Mouse (Mus musculus) monocyte, adult 2 months (primary cell): ENCODE data around the gene Klk8.

Source experiments
- DNase-seq, 2 experiments: peaks; one replicate each; pipeline ENCODE4 v3.0.0; 2022; ENCODE audit warnings: low spot score in 2 of 2, low read depth in 1 of 2

The Klk8 gene

DNA sequence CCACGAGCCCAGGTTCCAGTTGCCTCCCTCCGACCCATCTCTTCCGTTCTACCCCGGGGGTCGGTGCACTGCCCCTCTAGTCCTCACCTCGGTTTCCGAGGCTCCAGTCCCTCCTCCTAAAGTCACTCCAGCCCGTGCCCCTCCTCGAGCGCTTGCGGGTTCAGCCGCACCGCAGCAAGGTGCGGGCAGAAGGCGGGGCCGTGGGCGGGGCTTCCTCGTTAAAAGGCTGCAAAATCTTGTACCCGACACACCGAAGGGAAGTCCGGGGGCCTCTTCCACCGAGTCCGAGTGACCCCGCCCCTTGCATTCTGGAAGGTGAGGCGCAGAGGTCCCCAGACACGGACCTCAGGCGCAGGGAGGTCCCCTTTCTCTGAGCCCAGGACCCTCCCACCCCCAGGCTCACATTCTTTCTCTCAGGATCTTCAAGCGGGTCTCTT is at the start of gene Klk8:
Gene Klk8, plus strand, starts transcription at position 245 of the 437 bp plus-strand sequence.
- DNase-seq, result no peak

DNA sequence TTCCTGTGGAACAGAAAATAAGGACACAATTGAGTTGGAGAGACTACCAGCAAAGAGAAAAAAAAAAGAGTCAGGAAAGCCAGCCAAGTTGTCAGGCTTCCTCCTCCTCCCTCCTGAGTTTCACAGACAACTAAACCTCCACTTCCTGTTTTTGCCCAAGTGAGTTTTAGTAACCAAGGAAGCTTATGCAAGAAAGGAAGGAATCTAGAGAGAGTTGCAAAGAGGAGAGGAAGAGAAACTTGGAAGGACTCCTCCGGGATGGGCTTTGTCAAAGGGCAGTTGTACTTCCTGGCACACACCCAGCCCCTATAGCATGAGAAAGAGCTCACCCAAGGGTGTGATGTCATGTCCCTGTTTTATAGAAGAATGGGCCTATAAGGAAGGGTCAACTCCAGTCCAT is 49.6 kb upstream of the Klk8 start:
- peak; percentile 23 to 44 for DNase-seq

DNA sequence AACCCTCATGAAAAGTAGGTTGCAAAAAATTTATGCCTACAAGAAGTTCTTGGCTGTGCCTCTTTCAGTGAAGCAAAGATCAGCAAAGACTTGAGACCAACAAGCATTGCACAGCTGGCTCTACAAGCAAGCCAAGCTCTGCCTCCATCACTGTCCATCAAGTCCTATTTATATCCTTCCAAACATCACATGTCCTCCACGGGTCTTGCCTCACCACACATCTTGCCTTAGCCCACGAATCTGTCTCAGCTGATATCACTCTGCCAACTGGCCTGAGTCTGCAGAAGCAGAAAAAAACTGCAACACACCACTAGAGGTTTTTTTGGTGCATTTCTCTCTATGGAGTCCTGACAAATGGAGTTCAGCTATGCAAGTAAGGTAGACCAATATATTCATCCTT is 44.6 kb upstream of the Klk8 start:
- DNase-seq, result no peak

DNA sequence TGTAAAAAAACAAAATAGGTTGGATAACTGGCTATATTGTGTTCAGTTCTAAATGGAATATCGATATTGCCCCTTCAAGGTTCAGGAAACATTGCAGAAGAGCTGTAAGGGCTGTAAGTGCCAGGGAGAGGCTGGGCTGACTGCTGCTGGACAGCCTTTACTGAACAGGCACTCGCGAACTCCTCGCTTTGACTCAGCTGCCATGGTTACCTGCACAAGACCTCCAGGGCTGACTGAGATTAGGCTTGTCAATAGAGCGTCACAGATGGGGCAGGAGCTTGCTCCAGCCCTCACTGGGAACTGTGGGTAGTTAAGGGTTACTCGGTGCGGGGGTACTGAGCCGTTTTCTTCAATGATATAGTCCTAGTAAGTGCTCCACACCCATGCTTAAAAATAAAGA is 30.9 kb upstream of the Klk8 start:
- DNase-seq, result no peak

DNA sequence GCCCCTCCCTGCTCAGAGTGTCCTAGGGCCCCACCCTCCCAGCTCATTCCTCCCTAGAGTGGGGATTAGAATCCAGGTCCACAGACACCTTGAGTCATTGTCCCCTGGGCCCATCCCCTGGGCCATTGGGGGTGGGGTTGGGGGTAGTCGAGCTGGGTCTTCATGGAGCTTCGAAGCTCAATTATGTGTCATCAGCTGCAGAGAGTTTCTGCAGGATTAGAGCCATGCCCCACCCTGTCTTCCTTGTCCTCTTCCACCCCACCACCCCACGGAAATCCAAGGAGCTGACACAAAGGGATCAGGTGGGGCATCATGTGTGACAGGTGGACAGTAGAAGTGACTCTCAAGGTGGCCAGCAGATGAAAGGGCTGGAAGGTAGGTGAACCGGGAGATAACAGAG is 28.8 kb upstream of the Klk8 start, which contains the start of gene Klk12:
Gene Klk12, plus strand, starts transcription at position 301 of the 400 bp plus-strand sequence.
- peak in 1 of 2 experiments; percentile 0 for DNase-seq

DNA sequence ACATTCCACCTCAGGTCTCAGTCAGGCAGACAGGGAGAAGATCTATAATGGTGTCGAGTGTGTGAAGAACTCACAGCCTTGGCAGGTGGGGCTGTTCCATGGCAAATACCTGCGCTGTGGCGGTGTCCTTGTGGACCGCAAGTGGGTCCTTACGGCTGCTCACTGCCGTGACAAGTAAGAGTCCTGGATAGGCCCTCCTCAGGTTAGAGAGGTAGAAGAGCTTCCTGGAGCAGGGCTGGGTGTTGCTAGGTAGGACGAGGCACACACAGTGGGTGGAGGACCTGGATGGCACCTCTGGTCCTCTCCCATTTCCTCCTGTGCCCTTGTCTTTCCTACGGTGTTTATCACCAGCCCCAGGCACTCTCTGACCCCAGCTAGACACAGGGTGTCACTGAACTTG is 27.7 kb upstream of the Klk8 start:
- no peak for DNase-seq

DNA sequence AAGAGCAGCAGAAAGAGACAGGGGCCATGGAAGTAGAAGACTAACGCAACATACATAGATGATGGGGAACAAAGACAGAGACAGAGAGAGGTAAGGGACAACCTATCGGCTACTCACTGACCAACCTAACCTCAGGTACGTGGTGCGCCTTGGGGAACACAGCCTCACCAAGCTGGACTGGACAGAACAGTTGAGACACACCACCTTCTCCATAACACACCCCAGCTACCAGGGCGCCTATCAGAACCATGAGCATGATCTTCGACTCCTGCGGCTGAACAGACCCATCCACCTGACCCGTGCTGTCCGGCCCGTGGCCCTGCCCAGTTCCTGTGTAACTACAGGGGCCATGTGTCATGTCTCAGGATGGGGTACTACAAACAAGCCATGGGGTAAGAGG is 26.7 kb upstream of the Klk8 start:
- peak in 1 of 2 experiments; percentile 0 for DNase-seq

DNA sequence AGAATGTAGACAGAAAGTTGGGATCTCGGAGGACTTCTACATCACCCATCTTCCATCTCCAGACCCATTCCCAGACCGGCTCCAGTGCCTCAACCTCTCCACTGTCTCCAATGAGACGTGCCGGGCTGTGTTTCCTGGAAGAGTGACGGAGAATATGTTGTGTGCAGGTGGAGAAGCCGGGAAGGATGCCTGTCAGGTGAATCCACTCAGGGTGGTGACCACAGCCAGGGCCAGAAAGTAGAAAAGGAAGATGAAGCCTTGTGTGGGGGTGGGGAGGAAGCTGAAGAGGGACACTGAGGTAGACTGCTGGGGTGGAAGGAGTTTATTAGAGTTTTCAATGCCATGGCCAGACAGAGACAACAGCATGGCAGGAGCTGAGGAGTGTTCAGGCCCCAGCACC is 25.5 kb upstream of the Klk8 start:
- DNase-seq, result peak in 1 of 2 experiments; percentile 0

DNA sequence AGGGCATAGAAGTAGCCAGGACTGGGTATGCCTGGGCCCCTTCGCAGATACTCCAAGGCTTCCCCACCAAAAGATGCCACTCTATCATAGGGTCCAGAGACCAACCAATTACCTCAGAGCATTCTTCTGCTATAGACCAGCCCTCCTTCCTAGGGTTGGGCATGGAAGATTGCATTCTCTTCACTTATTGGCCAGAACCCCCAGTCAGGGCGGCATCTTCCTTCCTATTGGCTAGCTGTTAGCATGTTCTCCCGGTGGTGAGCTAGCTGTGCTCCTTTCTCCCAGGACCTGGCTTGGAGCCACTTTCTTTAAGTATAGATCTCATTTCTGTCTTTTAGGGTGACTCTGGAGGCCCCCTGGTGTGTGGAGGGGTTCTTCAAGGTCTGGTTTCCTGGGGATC is 24.5 kb upstream of the Klk8 start:
- DNase-seq, result peak in 1 of 2 experiments; percentile 0

DNA sequence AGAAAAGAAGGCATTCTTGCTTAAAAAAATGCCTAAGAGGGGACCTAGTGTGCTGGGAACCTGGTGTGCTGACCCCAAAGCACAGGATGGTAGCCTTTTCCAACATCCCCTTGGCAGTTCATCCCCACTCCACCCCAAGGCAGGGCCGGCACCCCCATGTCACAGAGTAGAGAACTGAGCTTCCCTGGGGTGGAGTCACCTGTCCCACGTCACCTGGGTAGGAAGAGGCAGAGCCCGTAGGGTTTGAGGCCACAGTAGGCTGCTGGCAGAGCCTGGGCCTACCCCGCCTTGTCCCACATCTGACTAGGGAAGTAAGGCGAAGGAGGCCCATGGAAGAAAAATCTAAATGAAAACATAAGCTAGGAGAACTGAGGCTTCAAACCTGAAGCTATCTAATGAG is 23.0 kb upstream of the Klk8 start, which contains the start of gene Klk11:
Gene Klk11, plus strand, starts transcription at position 241 of the 400 bp plus-strand sequence.
- peak in 1 of 2 experiments; percentile 0 for DNase-seq

DNA sequence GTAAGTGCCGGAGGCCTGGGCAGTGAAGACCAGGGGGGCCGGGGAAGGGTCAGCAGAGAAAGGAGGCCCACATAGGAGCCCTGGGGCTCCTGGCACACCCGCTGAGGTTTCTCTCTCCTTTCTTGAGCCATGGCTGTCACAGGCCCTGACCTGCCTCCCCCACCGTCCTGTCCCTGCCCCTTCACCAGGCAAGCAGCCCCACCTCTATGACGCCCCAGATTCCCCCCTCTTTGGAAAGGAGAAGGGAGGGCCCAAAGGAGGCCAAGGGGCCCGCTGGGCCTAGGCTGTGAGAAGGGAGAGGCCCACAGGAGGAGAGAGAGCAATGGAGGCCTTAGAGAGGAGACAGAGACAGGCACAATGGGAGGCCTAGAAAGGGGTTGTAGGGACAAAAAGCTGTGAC is 22.6 kb upstream of the Klk8 start:
- no peak for DNase-seq

DNA sequence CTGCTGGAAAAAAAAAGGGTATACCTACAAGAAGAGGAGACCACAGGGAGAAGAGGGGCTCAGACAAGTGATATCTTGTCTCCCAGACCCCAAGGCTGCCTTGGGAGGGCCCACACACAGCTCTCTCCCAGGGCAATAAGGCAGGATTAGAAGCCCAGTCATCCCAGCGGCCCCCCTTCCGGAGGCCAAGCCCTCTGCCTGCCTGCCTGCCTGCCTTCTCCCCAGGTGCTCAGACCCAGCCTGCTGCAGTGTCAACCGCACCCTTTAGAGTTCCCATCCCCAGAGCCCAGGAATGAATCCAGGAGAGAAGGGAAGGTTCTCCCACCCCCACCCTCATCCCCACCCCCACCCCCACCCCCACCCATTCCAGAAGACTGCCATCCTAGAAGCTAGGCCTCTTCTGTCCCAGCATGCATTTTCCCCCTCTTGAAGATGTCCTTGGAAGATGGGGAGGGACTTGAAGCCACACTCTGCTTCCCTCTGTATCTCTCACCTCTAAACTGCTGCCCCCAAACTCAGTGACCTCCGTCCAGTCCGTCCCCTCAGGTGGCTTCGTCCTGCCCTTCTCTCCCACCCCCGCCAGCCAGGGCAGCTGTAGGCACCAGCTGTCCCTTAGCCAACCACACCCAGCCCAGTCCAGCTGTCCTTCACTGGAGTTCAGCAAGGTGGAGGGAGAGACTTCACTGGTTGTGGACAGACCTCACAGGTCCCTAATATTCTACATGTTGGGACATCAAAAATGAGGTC is 21.9 kb upstream of the Klk8 start:
- peak in 1 of 2 experiments; percentile 0 for DNase-seq

DNA sequence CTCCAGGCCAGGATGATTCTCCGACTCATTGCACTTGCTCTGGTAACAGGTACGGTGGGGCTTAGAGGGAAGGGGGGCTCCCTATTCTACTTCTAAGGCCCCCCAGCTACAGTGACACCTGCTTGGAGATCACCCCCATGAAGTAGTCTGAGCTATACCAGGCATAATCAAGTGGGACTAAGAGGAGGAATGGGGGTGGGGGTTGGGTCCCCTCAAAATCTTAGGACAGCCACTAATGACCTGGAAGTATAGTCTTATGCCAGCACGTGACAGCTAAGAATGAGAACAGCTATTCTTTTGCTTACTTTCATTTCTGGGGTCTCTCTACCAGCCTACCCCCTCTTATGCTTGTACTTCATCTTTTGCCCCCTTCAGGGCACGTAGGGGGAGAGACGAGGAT is 20.9 kb upstream of the Klk8 start:
- DNase-seq, result no peak

DNA sequence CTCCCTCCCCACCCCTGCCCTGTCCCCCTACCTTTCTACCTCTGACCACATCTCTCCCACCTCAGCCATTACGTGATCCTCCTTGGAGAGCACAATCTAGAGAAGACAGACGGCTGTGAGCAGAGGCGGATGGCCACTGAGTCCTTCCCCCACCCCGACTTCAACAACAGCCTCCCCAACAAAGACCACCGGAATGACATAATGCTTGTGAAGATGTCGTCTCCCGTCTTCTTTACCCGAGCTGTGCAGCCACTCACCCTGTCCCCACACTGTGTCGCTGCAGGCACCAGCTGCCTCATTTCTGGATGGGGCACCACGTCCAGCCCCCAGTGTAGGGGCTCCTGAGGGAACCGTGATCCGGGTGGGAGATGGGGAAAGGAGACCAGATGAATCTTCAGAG is 20.0 kb upstream of the Klk8 start:
- DNase-seq, result no peak

DNA sequence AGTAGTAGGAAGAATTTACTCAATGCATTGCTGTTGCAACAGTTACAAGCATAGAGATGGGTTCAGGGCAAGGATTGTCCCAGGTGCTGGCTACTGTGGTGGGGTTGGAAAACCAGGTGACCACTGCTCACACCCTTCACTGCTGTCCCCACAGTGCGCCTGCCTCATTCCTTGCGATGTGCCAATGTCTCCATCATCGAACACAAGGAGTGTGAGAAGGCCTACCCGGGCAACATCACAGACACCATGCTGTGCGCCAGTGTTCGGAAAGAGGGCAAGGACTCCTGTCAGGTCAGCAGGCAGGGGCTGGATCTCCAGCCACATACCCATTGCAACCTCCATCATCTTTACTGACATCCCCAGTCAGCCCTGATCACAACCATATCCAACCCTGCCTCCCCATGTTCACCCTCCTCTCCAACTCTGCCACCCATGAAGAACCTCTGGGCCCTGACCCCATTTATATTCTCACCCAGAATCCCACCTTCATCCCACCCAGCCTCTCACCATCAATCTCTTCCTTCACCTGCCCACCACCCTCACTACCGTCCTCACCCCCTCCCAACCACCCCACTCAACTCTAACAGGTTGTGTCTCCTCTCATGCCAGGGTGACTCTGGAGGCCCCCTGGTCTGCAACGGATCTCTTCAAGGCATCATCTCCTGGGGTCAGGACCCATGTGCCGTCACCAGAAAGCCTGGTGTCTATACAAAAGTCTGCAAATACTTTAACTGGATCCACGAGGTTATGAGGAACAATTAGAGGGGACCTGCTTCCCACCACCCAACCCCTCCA is 19.0 kb upstream of the Klk8 start:
- no peak for DNase-seq

DNA sequence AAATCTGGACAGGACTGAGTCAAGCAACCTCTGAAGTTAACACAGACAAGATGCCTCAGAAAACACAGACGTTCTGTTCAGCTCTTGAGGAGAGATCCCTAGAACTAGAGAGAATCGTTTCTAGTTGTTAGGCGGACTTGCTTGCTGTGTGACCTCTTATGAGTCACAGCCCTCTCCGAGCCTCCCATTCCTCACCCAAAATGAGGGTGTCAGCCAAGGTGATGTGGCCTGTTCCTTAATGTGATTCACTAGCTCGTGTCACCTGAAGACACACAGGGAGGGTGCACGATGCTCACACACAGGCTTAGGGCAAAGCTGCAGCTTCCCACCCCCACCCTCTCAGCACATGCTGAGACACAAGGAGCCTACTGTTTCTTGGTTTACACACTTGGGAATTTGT is 17.1 kb upstream of the Klk8 start:
- no peak for DNase-seq

DNA sequence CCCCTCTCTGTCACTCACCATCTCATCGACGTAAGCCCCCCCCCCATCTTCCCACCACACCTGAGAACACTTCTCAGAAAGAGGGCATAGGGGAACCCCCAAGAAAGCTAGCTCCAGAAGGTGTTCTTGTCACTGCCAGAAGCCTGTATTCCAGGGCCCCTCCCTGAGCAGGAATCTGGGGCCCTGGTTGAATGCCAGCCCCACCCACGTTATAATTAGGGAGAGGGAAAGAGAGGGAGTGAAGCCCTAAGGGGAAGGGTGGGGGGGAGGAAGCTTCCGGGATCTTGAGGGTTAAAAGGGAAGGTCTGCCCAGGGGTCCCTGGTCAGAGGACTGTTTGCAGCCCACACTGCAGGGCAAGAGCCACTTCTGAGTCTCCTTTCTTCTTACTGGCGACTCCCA is 16.6 kb upstream of the Klk8 start, which contains the start of gene Klk10:
Gene Klk10, plus strand, starts transcription at position 290 of the 400 bp plus-strand sequence.
- no peak for DNase-seq

DNA sequence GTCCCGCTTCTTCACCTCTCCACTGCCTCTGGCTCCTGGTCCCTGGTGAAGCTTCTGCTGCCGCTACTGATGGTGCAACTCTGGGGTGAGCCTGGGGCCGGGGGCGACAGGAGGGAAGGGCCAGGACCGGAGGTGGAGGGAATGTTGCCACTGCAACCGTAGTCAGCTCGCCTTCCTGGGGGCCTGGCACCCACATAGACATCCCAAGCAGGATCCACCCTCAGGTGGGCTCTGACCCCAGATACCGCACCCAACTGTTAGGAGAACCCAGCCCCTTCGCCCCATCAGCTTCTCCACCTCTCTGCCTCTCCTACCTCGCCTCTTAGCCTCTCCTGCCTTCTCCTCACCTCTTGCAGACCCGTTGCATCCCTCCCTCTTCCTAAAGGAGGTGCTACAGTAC is 15.8 kb upstream of the Klk8 start:
- DNase-seq, result no peak

DNA sequence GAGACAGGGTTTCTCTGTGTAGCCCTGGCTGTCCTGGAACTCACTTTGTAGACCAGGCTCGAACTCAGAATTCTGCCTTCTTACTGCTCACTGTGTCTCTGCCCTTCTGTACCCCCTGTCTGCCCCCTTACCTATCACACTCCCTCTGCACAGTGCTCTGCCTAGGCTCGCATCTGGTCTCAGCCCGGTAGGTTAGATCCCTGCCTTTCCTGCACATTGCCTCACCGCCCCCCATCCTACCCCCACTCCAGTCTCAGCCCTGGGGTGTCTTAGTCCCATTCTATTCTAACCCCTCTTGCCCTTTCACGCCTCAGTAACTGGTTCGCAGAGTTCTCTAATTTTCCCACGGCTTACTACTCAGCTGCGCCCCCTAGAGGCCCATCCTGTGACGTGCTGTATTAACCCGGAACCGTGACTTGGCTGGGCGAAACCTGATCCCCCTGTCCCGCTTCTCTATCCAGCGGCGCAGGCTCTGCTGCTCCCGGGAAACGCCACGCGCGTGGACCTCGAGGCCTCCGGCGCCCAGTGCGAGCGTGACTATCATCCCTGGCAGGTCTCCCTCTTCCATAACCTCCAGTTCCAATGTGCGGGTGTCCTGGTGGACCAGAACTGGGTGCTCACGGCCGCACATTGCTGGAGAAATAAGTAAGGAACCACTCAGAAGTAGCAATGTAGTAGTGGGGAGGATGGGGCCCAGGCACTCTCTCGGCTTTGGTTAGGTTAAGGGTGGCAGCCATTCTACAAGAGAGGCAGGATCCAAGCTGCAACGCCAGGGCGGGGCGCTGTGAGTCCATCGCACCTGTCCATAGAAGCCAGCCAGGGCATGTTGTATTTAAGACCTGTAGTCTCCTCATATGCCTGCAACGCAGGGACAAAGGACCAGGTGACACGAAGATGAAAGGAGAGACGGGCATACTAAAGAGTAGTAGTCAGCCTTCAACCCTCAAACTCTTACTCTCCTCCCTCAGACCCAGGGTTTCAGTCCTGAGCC is 14.8 kb upstream of the Klk8 start:
- peak; percentile 51 to 81 for DNase-seq

DNA sequence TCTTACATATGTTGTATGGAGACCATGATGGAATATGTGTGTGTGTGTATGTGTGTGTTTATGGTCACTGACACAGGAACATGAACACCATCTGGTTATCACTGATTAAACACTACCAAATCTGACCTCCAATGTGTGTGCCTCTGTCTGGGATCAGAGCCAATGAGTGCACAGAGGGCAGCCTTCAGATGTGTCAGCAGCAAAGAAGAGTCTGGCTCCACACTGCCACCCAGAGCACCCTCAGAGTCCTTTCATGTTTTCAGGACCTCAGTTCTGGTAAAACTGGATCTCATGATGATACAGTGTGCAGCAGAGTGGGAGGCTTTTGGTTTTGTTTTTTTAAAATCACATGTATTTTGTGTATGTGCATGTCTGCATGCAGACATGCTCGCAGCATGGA is 12.1 kb upstream of the Klk8 start:
- no peak for DNase-seq

DNA sequence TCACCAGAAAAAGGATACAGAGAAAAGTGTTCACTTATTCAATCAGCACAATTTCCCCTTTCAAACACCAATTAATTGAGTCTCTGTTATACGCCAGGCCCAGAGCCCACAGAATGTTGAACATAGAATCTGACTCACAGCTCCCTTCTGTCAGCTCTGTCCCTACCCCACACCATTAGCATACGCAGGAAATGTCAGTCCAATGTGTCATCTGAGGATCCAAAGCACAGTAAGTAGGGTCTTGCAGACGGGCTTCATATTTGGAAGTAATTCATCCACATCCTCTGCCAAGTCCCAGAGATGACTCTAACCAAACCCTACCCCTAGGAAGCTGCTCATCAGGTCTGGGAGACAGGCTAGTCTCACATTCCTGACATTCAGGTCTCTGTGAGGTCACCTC is 9.3 kb upstream of the Klk8 start:
- no peak for DNase-seq
